Mouse (Mus musculus) liver, postnatal 0 days (tissue): Measurements from ENCODE around the gene Palm3. TPM values are rescaled to one million over a fixed set of nuclear protein-coding genes. Genes with fewer than 3 reads are reported as not detected.

Experiments
- ATAC-seq: fragments of 200-750 bp; cut with Nextera tagmentation; 2 replicates; pipeline ENCODE4 v1.8.0; 2017; ENCODE audit warnings: mild to moderate bottlenecking, moderate library complexity
- DNase-seq: peaks from one replicate; pipeline ENCODE4 v3.0.0-alpha.2; 2016
- H3K27ac ChIP-seq: fragments of 300-500 bp; sonication (generic); 2 replicates; pipeline ENCODE4 v1.5.1; 2014; ENCODE audit warnings: antibody characterized with exemption, moderate library complexity, mild to moderate bottlenecking, low read depth
- H3K27me3 ChIP-seq: fragments of 300-500 bp; sonication (generic); 2 replicates; pipeline ENCODE4 v1.6.1; 2014; ENCODE audit warnings: low read length, control low read depth, mixed read lengths; ENCODE audit not compliant: insufficient read depth
- H3K36me3 ChIP-seq: fragments of 300-500 bp; sonication (generic); replicated peaks from 2 replicates; pipeline ENCODE4 v1.6.1; 2014; ENCODE audit warnings: mild to moderate bottlenecking, control low read depth, low read length, moderate library complexity, mixed read lengths; ENCODE audit not compliant: insufficient read depth
- H3K4me1 ChIP-seq: fragments of 300-500 bp; sonication (generic); 2 replicates; pipeline ENCODE4 v1.6.1; 2014; ENCODE audit warnings: antibody characterized with exemption, mild to moderate bottlenecking, control low read depth; ENCODE audit not compliant: insufficient read depth
- H3K4me2 ChIP-seq: fragments of 300-500 bp; sonication (generic); 2 replicates; pipeline ENCODE4 v1.6.1; 2014; ENCODE audit warnings: low read depth, mild to moderate bottlenecking, low read length, moderate library complexity, mixed read lengths
- H3K4me3 ChIP-seq: fragments of 300-500 bp; sonication (generic); 2 replicates; pipeline ENCODE4 v1.5.1; 2014; ENCODE audit warnings: low read depth, low read length
- H3K9ac ChIP-seq: fragments of 300-500 bp; sonication (generic); replicated peaks from 2 replicates; pipeline ENCODE4 v1.6.1; 2014; ENCODE audit warnings: mild to moderate bottlenecking, moderate library complexity
- H3K9me3 ChIP-seq: fragments of 300-500 bp; sonication (generic); 2 replicates; pipeline ENCODE4 v1.6.1; 2016; ENCODE audit warnings: mild to moderate bottlenecking, control low read depth, low read length, mixed read lengths
- CTCF ChIP-seq: sonication (generic); IDR thresholded peaks from 2 replicates; pipeline ENCODE4 v1.5.1; 2016; ENCODE audit warnings: antibody characterized with exemption, low read depth
- EP300 ChIP-seq: IDR thresholded peaks from 2 replicates; pipeline ENCODE4 v1.6.1; 2016; ENCODE audit warnings: antibody characterized with exemption, low read depth, mild to moderate bottlenecking
- WGBS: fragments of 180-500 bp; shearing (Covaris S2); extraction: QIAGEN DNeasy Blood & Tissue Kit; methylation state at CpG from one replicate; pipeline ENCODE4 v1.1.7; 2014; ENCODE audit not compliant: insufficient replicate concordance; 5-methylcytosine and 5-hydroxymethylcytosine counted together
- polyA plus RNA-seq: library from polyadenylated mRNA; unstranded; fragments of >200 nt; fragmentation: Nextera tagmentation; extraction: Ambion mirVana; gene quantifications from 2 replicates; pipeline ENCODE4 v1.2.1, GENCODE M21; 2015

The Palm3 gene
- polyA plus RNA-seq, 1 experiment from 2014 or later = 0.04 TPM

GRCm38 (mm10) chr8:84066291-84066930 is 45.1 kb downstream of the Palm3 start, which contains the start of gene Rfx1:
Rfx1 (plus strand) TSS chr8:84066834.
- H3K4me2 ChIP-seq = peak within 1 kb of the TSS; percentile 94
- TF ChIP-seq EP300 = peak; percentile 71; the same call in 1 of the 2 replicates
- TF ChIP-seq CTCF = no peak
- H3K27me3 ChIP-seq = no peaks in the 10 kb centered on the region
- peaks cover 41% of the 10 kb centered on the region for H3K4me1 ChIP-seq
- no peaks in the 10 kb centered on the region for H3K36me3 ChIP-seq
- peak within 1 kb of the TSS; percentile 77 for H3K9ac ChIP-seq
- H3K27ac ChIP-seq = peak within 1 kb of the TSS; percentile 97
- DNase-seq (peak; percentile 98), ATAC-seq (peak; percentile 94)
- WGBS = under 1% methylated on average over 50 of the region's 51 CpGs
- H3K4me3 ChIP-seq = peak within 1 kb of the TSS; percentile 74
- no peaks in the 10 kb centered on the region for H3K9me3 ChIP-seq

- no peaks in the 10 kb centered on the region for H3K36me3 ChIP-seq
- H3K27me3 ChIP-seq = no peaks in the 10 kb centered on the region
- TF ChIP-seq CTCF = no peak
- no peak for TF ChIP-seq EP300
- ATAC-seq (peak; percentile 78), DNase-seq (peak; percentile 97)
- peak overlapping the region; percentile 97 for H3K27ac ChIP-seq
- no peaks in the 10 kb centered on the region for H3K9me3 ChIP-seq
- 1% methylated on average over 38 of the region's 58 CpGs for WGBS
- peak overlapping the region; percentile 94 for H3K4me2 ChIP-seq
- peak overlapping the region; percentile 71 for H3K9ac ChIP-seq
- H3K4me1 ChIP-seq = peaks cover 44% of the 10 kb centered on the region
- H3K4me3 ChIP-seq = peak overlapping the region; percentile 74
Measured at GRCm38 (mm10) chr8:84067047-84067573, 45.8 kb downstream of the Palm3 start.

GRCm38 (mm10) chr8:84067911-84068310 is 46.6 kb downstream of the Palm3 start:
- H3K27ac ChIP-seq = no peak overlapping the region
- H3K9me3 ChIP-seq = no peaks in the 10 kb centered on the region
- TF ChIP-seq EP300 (no peak), CTCF (no peak)
- peak overlapping the region; percentile 74; the same call in 1 of the 2 replicates for H3K4me3 ChIP-seq
- no peak for ATAC-seq
- no peaks in the 10 kb centered on the region for H3K27me3 ChIP-seq
- no peaks in the 10 kb centered on the region for H3K36me3 ChIP-seq
- H3K4me1 ChIP-seq = peaks cover 44% of the 10 kb centered on the region
- no peak overlapping the region for H3K9ac ChIP-seq
- peak overlapping the region; percentile 94 for H3K4me2 ChIP-seq
- 80% methylated on average over 7 of the region's 7 CpGs for WGBS
- DNase-seq = no peak

GRCm38 (mm10) chr8:84068316-84069035 is 47.2 kb downstream of the Palm3 start:
- peaks cover 43% of the 10 kb centered on the region for H3K4me1 ChIP-seq
- H3K27ac ChIP-seq = 0 out of 2 replicates have a peak overlapping the region, but pooled peaks have one; percentile 7
- H3K4me2 ChIP-seq = no peak overlapping the region

GRCm38 (mm10) chr8:84069169-84069568 is 47.9 kb downstream of the Palm3 start:
- no peak for ATAC-seq
- H3K36me3 ChIP-seq = no peaks in the 10 kb centered on the region
- TF ChIP-seq EP300 (no peak), CTCF (no peak)
- H3K9ac ChIP-seq = no peak overlapping the region
- no peak overlapping the region for H3K4me2 ChIP-seq
- no peaks in the 10 kb centered on the region for H3K27me3 ChIP-seq
- no peaks in the 10 kb centered on the region for H3K9me3 ChIP-seq
- H3K4me1 ChIP-seq = peaks cover 37% of the 10 kb centered on the region
- DNase-seq = no peak
- 0 out of 2 replicates have a peak overlapping the region, but pooled peaks have one; percentile 7 for H3K27ac ChIP-seq
- 46% methylated on average over 1 of the region's 1 CpGs for WGBS
- no peak overlapping the region for H3K4me3 ChIP-seq

More at GRCm38 (mm10) chr8:84068316-84069035, 47.2 kb downstream of the Palm3 start:
- WGBS = 55% methylated on average over 12 of the region's 12 CpGs
- H3K27me3 ChIP-seq = no peaks in the 10 kb centered on the region
- H3K9ac ChIP-seq = no peak overlapping the region
- no peaks in the 10 kb centered on the region for H3K9me3 ChIP-seq
- DNase-seq (no peak), ATAC-seq (no peak)
- TF ChIP-seq EP300 (no peak), CTCF (no peak)
- H3K36me3 ChIP-seq = no peaks in the 10 kb centered on the region
- H3K4me3 ChIP-seq = no peak overlapping the region

GRCm38 (mm10) chr8:84069750-84070149 is 48.5 kb downstream of the Palm3 start:
- no peak overlapping the region for H3K4me2 ChIP-seq
- H3K36me3 ChIP-seq = no peaks in the 10 kb centered on the region; the same call in 1 of the 2 replicates
- H3K4me3 ChIP-seq = no peak overlapping the region
- peaks cover 35% of the 10 kb centered on the region for H3K4me1 ChIP-seq
- no peak for DNase-seq
- no peak overlapping the region for H3K27ac ChIP-seq
- no peaks in the 10 kb centered on the region for H3K9me3 ChIP-seq
- H3K27me3 ChIP-seq = no peaks in the 10 kb centered on the region
- no peak for ATAC-seq
- TF ChIP-seq CTCF (no peak), EP300 (no peak)
- H3K9ac ChIP-seq = no peak overlapping the region; the same call in 1 of the 2 replicates
- WGBS = 80% methylated on average over 2 of the region's 2 CpGs
